Mouse (Mus musculus) CD4-positive, CD25-positive, alpha-beta regulatory T cell, adult 2 months (primary cell): ENCODE results near the gene Fam180a.

Experiments
- DNase-seq: peaks from one replicate; pipeline ENCODE4 v3.0.0-alpha.2; 2012; ENCODE audit warnings: low read depth, low spot score

Gene Fam180a

GRCm38 (mm10) chr6:35313520-35313919, 12.4 kb downstream of the Fam180a start:
- DNase-seq = no peak

GRCm38 (mm10) chr6:35309406-35309805, 16.5 kb downstream of the Fam180a start:
- no peak for DNase-seq

- DNase-seq = no peak
Observed at GRCm38 (mm10) chr6:35308037-35308436, 17.9 kb downstream of the Fam180a start, which contains the start of gene Slc13a4. TSS of gene Slc13a4 (minus strand) at chr6:35308131.

- DNase-seq = no peak
Observed at GRCm38 (mm10) chr6:35307136-35307535, 18.8 kb downstream of the Fam180a start.

GRCm38 (mm10) chr6:35303355-35303900, 22.5 kb downstream of the Fam180a start:
- DNase-seq = no peak

- no peak for DNase-seq
Observed at GRCm38 (mm10) chr6:35302581-35302980, 23.4 kb downstream of the Fam180a start.

- DNase-seq = no peak
Observed at GRCm38 (mm10) chr6:35298323-35298722, 27.6 kb downstream of the Fam180a start.

- DNase-seq = no peak
Observed at GRCm38 (mm10) chr6:35297516-35298227, 28.3 kb downstream of the Fam180a start.

- no peak for DNase-seq
Observed at GRCm38 (mm10) chr6:35297001-35297400, 28.9 kb downstream of the Fam180a start.

- DNase-seq = no peak
Observed at GRCm38 (mm10) chr6:35294964-35295363, 31.0 kb downstream of the Fam180a start.

GRCm38 (mm10) chr6:35289676-35290075, 36.3 kb downstream of the Fam180a start:
- DNase-seq = no peak

- no peak for DNase-seq
Observed at GRCm38 (mm10) chr6:35288920-35289319, 37.0 kb downstream of the Fam180a start.

GRCm38 (mm10) chr6:35288114-35288761, 37.7 kb downstream of the Fam180a start:
- no peak for DNase-seq

GRCm38 (mm10) chr6:35279306-35279705, 46.6 kb downstream of the Fam180a start:
- DNase-seq = no peak

GRCm38 (mm10) chr6:35277903-35278587, 47.9 kb downstream of the Fam180a start:
- DNase-seq = no peak

- DNase-seq = no peak
Observed at GRCm38 (mm10) chr6:35273391-35274082, 52.4 kb downstream of the Fam180a start.

- no peak for DNase-seq
Observed at GRCm38 (mm10) chr6:35271868-35272765, 53.8 kb downstream of the Fam180a start.

GRCm38 (mm10) chr6:35271094-35271855, 54.7 kb downstream of the Fam180a start:
- no peak for DNase-seq

GRCm38 (mm10) chr6:35269643-35270042, 56.3 kb downstream of the Fam180a start:
- DNase-seq = no peak

- no peak for DNase-seq
Observed at GRCm38 (mm10) chr6:35268711-35269110, 57.2 kb downstream of the Fam180a start.
